Mouse (Mus musculus) cerebellum, adult 2 months (tissue): ENCODE results near the gene D230025D16Rik.
"Not testable (repeated sequence)": the region's sequence is repeated elsewhere in the genome, so short reads cannot be mapped to it uniquely, and the experiment has no call there.

Experiments used
- CTCF ChIP-seq: fragments of 200-500 bp; IDR thresholded peaks from 2 replicates; pipeline ENCODE4 v1.5.1; 2011; ENCODE audit warnings: low read depth, mild to moderate bottlenecking, control low read depth, low read length, moderate library complexity, borderline replicate concordance; ENCODE audit not compliant: insufficient read depth
- POLR2A ChIP-seq: fragments of 200-500 bp; IDR thresholded peaks from 2 replicates; pipeline ENCODE4 v1.6.1; 2011; ENCODE audit warnings: low read length, control low read depth, borderline replicate concordance; ENCODE audit not compliant: insufficient read depth

GRCm38 (mm10) chr8:105175287-105175686 lies 49.7 kb upstream of the D230025D16Rik start:
- not testable (repeated sequence) for TF ChIP-seq CTCF, POLR2A
